ENCODE assay signal across 8 mouse cellular contexts in genomic region chr11:110477961-110478869, GRCm38 (mm10).
DNase-seq lines count a peak whose midpoint lies in the region; ATAC-seq and TF ChIP-seq lines count a peak whose summit lies in the region.

No protein-coding gene starts in this region.

- no peak for TF ChIP-seq CTCF in brain, embryonic 14.5 days (IDR thresholded peaks at IDR 0.05; ENCODE audit: borderline replicate concordance, extremely low read depth, insufficient read depth, insufficient read length)
- TF ChIP-seq CTCF in forebrain, postnatal 0 days (IDR thresholded peaks at IDR 0.05; ENCODE audit: low read depth): no peak

- H3K4me2 ChIP-seq in heart, embryonic 12.5 days: peak overlapping the region; percentile 65
- peak overlapping the region; percentile 19 for H3K4me2 ChIP-seq in forebrain, postnatal 0 days (ENCODE audit: low read depth)

- no peak overlapping the region for H3K9ac ChIP-seq in heart, embryonic 12.5 days
- peak overlapping the region; percentile 1; the same call in 1 of the 2 replicates for H3K9ac ChIP-seq in forebrain, postnatal 0 days

- peak overlapping the region; percentile 35; the same call in 1 of the 2 replicates for H3K4me3 ChIP-seq in heart, embryonic 12.5 days
- no peak overlapping the region for H3K4me3 ChIP-seq in forebrain, postnatal 0 days (ENCODE audit: low read depth, low read length)

- no peaks in the 10 kb centered on the region for H3K9me3 ChIP-seq in heart, embryonic 12.5 days (replicated peaks)
- no peaks in the 10 kb centered on the region for H3K9me3 ChIP-seq in forebrain, postnatal 0 days (ENCODE audit: low read length)

- peaks cover 38% of the 10 kb centered on the region for H3K4me1 ChIP-seq in heart, embryonic 12.5 days (replicated peaks)
- H3K4me1 ChIP-seq in forebrain, postnatal 0 days (ENCODE audit: insufficient read depth): peaks cover 23% of the 10 kb centered on the region

- no peak for ATAC-seq in heart, embryonic 12.5 days (ENCODE audit: insufficient number of reproducible peaks, low FRiP score)
- peak; percentile 73 for ATAC-seq in forebrain, postnatal 0 days
- ATAC-seq in megakaryocyte-erythroid progenitor cell, adult 5-6 weeks (replicated peaks; ENCODE audit: low FRiP score, low TSS enrichment, poor library complexity, severe bottlenecking): peak; percentile 67

- no peak for TF ChIP-seq POLR2A in brain, embryonic 14.5 days (IDR thresholded peaks at IDR 0.05; ENCODE audit: borderline replicate concordance, extremely low read depth, insufficient read depth, insufficient read length, poor library complexity, severe bottlenecking)

- no peak for DNase-seq in heart, adult 9 months (ENCODE audit: low spot score in 2 of 2)
- DNase-seq in brain, embryonic 14.5 days (ENCODE audit: low read depth): peak; percentile 84
- DNase-seq in forebrain, postnatal 0 days: peak; percentile 67
- no peak for DNase-seq in gastrocnemius, postnatal 4 days (ENCODE audit: low spot score in 2 of 2)
- no peak for DNase-seq in adrenal gland, adult 8-10 months
- no peak for DNase-seq in left cerebral cortex, adult 18-20 months (ENCODE audit: low spot score in 2 of 2)

- no peaks in the 10 kb centered on the region for H3K27me3 ChIP-seq in heart, embryonic 12.5 days (replicated peaks)
- H3K27me3 ChIP-seq in forebrain, postnatal 0 days (ENCODE audit: insufficient read depth, low read length): no peaks in the 10 kb centered on the region

- H3K27ac ChIP-seq in heart, embryonic 12.5 days (ENCODE audit: poor library complexity, severe bottlenecking): no peak overlapping the region
- H3K27ac ChIP-seq in forebrain, postnatal 0 days (ENCODE audit: low read depth, low read length): peak overlapping the region; percentile 48; the same call in 1 of the 2 replicates

- 65% methylated on average over 18 of the region's 18 CpGs for WGBS in heart, embryonic 12.5 days
- WGBS in forebrain, postnatal 0 days: 14% methylated on average over 18 of the region's 18 CpGs

- no peaks in the 10 kb centered on the region for H3K36me3 ChIP-seq in heart, embryonic 12.5 days
- H3K36me3 ChIP-seq in forebrain, postnatal 0 days (ENCODE audit: insufficient read depth): no peaks in the 10 kb centered on the region

Comparison
In these comparisons a context has a peak if more than half of its experiments do, and no peak if none do; other contexts are left out.
1. DNase-seq: peak in brain, embryonic 14.5 days (single experiment) and forebrain, postnatal 0 days (single experiment); none in heart, adult 9 months (0 of 2), gastrocnemius, postnatal 4 days (0 of 2), adrenal gland, adult 8-10 months (single experiment) and left cerebral cortex, adult 18-20 months (0 of 2).